Mouse (Mus musculus) telencephalon, adult 2 months (tissue): Measurements from ENCODE around the gene Gemin6.
"Not testable (repeated sequence)": the region's sequence is repeated elsewhere in the genome, so short reads cannot be mapped to it uniquely, and the experiment has no call there.

ENCODE experiments used
- DNase-seq: peaks from one replicate; pipeline ENCODE4 v3.0.0-alpha.2; 2011; ENCODE audit warnings: low read depth, low spot score

Gemin6 gene

DNA sequence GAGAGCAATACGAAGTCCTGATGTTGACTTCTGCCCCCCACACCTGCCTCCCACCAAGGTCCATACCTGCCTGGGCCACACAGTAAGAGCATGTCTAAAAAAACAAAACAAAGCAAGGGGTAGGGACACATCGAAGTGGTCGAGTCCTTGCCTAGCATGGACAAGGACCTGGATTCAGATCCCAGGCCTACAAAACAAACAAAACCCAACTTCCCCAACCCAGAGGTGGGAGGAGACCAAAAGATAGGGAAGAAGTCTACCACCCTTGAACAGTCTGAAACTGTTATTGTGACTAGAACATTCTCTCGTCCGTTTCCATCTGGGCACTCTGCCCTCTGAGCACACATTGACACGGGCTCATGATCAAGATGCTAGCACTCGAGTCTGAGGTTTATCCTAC, 10.1 kb downstream of the Gemin6 start:
- DNase-seq = no peak

- peak; percentile 47 for DNase-seq
These were observed 11.2 kb downstream of the Gemin6 start for GRCm38 (mm10) chr17:80235477-80235876.

- no peak for DNase-seq
These were observed 12.6 kb downstream of the Gemin6 start for GRCm38 (mm10) chr17:80236805-80237204.

GRCm38 (mm10) chr17:80237475-80237874, 13.2 kb downstream of the Gemin6 start:
- DNase-seq = no peak

DNA sequence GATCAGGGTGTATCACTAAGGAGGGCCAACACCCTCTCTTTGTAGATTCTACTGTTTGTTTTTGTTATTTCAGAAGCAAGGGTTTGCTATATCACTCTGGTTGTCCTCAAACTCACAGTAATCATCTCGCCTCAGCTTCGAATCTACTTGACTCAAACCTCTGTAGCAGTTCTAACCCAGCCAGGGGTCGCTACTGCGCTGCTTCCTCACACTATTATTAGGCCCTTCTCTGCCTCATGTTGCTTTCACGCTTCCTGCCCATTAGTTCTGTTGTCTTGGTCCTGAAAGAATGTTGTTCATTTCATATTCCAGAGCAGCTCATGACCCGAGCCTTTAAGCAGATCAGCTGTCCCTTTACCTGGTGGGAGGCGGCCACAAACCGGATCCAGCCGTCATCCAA, 17.4 kb downstream of the Gemin6 start:
- no peak for DNase-seq

DNA sequence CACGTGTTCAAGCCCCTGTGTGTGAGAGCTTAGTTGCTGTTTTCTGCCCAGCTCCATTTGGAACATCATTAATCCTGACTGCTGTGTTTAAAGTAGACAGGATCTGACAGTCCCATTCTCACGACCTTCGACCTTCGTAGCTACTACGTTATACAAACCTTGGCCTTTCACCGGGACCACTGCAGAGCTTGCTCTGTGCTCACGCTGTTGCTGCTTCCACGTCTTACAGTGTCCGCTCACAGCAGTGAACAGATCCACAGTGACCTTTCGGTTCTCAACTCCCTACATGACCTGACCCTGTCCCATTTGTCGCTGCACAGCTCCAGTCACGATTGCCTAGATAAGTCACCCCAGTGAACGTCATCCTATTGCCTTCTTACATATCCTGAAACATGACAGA, 18.9 kb downstream of the Gemin6 start:
- DNase-seq = no peak

- DNase-seq = no peak
These were observed 28.7 kb downstream of the Gemin6 start for GRCm38 (mm10) chr17:80252757-80253525.

- no peak for DNase-seq
These were observed 30.2 kb downstream of the Gemin6 start for GRCm38 (mm10) chr17:80254421-80254820.

GRCm38 (mm10) chr17:80255208-80255607, 31.0 kb downstream of the Gemin6 start:
- DNase-seq = no peak

GRCm38 (mm10) chr17:80267065-80267464, 42.8 kb downstream of the Gemin6 start:
- no peak for DNase-seq

DNA sequence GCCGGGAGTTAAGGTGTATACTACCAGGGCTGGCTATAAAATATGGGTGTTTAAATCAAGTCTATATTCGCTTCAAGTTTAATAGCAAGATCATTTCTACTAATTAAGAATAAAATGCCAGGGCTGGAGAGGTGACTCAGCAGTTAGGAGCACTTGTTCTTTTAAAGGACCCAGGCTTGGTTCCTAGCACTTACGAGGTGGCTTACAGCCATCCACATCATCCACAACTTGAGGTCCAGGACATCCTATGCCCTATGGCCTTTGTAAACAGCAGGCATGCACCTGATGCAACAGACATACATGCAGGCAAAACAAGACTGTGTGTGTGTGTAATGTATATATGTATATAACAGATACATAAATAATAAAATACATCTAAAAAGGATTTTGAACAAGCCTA, 43.9 kb downstream of the Gemin6 start:
- DNase-seq = no peak

- not testable (repeated sequence) for DNase-seq
These were observed 46.4 kb downstream of the Gemin6 start for GRCm38 (mm10) chr17:80270622-80271021.
